Mouse (Mus musculus): ENCODE data around the gene Galp. TPM values are rescaled to one million over a fixed set of nuclear protein-coding genes. Genes with fewer than 3 reads are reported as not detected.
"Not testable (repeated sequence)": the region's sequence is repeated elsewhere in the genome, so short reads cannot be mapped to it uniquely, and the experiment has no call there.

Galp gene
- not detected for polyA plus RNA-seq (2017; shearing (Covaris generic))

DNA sequence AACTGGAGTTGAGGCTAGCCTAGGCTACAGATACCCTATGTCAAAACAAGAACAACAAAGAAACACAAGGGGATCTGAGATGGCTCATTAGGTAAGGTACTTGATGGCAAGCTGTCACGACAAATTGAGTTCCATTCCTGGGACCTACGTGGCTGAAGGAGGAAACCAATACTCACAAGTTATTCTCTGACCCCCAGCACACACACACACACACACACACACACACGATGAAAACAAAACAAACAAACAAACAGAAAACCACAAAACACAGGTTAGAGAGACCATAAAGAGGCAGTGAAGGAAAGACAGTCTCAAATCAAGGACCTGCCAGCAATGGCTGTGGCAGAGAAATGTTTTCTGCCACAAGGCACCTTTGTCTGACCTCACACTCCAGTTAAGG lies at the start of gene Galp:
Gene Galp, plus strand, starts transcription at position 301 of the 400 bp plus-strand sequence.
- ATAC-seq, result no peak

DNA sequence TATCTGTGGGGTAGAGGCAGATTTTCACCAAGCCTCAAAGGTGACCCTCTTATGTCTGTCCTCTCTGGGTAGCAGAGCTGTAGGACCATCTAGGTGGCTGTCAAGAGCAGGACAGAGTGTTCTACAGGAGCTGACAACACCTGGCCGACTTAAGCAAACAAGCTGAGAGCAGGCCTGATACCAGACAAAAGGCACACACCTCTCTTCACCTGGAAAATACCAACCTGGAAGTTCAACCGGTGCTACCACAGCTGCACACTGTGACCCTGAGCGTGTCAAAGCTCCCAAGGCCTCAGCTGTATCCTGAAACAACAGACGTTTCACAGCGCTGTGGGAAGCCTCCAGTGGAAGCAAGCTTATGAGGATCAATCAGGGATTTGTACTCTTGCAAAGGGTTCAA lies 49.2 kb upstream of the Galp start:
- no peak for ATAC-seq

DNA sequence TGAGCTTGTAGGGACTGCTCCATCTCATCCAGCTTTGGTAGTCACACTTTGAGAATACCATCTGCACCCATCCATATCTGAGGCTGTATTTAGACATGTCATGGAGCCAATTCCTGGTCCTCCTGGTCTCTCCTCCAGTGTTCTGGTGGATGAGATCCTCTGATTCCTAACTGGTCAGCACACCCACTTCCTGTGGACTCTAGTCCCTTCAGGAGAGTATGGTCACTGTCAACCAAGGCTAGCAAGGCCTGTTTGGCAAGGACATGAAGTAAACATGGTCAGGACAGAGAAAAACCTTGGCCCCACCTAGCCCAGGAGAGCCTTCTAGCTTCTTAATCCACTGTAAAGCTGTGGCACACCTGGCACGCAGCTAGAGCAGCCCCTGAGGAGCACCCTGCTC lies 45.6 kb upstream of the Galp start:
- ATAC-seq, result no peak

DNA sequence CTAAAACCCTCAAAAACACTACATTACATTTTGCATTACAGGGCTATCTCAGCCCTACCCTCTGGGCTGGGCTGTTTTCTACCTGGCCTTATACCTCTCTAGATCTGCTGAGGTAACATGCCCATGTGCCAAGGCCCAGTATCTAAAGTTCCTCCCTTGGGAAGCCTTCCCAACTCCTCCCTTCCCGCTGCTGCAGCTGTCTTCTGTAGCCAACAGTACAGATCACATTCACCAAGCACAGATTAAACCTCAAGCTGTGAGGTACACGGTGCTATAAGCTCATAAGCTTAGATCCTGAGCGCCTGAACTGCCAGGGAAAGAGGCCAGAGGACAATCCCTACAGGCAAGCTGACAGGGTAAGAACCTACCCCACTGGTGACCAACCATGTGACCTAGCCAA lies 44.9 kb upstream of the Galp start:
- no peak for ATAC-seq

DNA sequence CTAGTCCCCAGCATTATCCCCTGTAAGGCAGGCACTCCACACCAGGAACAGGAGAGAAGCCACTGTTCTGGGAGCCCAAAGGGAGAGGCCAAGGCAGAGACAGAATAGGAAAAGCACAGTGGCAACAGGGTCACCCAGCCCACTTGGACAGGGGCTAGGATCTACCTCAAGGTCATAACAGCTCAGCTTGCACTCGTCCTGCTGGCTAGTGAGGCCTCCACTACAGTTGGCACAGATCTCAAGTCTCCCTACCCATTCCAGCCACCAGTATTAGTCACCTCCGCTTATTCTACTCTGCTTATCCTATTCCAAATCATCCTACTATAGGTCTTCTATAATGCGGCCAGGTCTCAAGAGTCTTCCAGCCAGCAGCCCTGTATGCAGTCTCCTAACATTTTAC lies 43.8 kb upstream of the Galp start:
- ATAC-seq, result no peak

DNA sequence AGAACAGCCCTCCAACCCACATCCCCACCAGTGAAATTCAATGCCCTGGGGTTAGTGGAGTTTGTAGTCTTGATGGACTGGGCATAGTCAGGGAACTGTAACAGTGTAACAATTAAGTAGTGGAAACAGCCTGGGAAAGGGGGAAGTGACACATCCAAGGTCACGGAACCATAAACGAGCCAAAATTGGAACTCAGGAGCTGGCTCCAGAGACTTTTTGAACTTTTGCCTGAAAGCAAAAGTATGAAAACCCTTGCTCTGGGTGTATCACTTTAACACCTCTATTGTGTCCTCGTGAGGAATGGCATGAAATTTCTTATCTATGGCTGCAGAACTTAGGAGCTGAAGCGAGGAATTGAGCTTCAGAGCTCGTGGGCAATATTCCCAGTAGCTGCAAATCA lies 42.7 kb upstream of the Galp start:
- no peak for ATAC-seq

DNA sequence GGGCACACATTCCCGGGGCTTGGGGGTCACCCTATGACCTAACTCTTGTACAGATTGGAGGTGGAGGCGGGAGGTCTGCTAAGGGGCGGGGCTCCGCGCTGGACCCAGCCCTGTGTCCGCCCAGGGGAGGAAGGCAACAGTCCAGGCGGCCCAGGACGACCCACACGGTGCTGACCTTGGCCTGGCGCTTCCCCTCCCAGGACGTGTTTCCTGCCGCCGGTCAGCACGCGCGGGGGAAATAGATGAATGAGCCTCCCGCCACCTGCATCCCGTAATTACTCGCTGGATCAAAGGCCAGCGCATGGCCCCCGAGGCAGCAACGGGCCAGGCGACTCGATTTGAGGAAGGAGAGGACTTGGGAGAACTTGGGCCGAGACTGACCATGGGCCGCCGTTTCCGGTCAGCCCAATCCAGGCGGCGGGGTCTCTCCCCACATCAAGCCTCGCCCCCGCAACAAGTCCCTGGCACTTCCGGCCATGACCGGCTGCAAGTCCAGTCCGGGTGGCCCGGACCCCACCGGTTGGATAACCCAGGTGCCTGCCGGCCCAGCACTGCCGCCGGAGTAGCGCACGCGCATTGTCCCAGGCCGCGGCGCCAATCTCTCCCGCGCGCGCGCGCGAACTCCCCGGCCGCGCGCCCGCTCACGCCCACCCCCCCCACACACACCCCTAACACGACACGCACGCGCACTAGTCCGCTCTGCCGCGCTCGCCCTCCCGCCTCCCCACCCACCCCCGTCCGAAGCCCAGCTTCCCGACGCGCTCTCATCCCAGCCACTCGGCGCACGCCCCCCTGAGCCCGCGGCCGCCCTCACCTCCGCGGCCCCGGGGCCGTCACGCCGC lies 41.6 kb upstream of the Galp start:
- peak; percentile 40 for ATAC-seq

DNA sequence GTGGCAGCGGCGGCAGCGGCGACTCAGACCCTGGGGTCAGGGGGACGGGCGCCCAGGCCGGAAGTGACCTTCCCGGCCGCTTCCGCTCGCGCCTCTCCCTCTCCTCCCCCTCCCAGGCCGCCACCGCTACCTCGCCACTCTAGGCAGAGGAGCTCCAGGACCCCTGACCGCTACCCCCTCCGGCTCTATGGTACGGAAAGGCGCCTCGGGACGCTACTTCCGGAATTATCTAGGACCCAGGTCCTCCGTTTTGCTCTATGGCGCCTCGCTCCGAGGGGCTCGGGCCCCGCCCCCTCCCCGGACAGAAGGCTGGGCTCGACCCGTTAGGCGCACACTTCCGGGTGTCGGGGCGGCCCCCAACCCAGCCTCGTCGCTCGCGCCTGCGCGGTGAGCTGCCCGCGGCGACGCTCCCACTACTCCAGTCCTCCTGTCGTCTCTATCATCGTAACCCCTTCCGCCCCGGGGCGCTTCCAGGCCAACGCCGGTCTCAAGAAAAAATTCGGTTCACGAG lies 40.9 kb upstream of the Galp start, which contains the start of gene Zfp787:
Gene Zfp787, minus strand, starts transcription at position 97 of the 511 bp plus-strand sequence.
- peak; percentile 87 for ATAC-seq

DNA sequence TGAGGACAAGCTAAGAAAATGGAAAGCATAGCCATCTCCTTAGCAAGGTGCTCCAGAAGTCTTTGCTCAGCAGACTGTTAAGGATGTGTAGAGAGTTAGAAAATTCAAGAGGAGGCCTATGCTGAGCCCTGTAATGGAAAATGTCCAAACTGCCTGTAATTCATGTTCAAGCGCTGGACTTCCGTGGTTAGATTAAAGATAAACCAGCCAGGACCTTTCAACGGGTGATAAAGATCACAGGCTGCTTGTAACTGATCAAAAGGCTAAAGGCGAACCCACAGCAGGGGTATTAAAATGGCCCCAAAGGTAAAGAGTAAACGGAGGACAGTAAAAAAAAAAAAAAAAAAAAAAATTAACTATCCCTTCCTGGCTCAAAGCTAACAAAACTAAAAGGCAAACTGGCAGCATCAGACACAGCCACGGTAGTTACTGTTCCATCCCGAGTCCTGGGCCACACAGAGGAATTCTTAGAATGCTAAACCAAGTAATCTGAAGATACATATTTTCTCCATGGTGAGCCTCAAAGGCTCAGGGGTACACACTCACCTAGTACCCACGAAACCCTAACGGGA lies 39.9 kb upstream of the Galp start:
- ATAC-seq, result peak; percentile 2

DNA sequence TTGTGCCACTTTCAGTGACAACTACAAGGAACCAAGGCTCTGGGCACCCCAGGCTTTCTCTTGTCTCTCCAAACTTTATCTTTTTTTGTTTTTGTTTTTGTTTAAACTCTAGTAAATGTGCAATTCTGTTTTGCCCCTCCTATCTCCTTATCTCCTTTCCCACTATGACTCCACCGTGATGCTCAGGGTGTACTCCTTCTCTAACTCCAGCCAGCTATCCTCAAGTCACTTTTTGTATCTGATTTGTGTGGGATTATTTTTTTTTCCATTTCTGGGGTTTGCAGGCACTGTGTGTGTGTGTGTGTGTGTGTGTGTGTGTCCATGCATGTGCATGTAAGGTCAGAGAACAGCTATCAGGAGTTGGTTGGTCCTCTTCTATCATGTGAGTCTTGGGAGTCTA lies 39.4 kb upstream of the Galp start:
- ATAC-seq, result no peak

DNA sequence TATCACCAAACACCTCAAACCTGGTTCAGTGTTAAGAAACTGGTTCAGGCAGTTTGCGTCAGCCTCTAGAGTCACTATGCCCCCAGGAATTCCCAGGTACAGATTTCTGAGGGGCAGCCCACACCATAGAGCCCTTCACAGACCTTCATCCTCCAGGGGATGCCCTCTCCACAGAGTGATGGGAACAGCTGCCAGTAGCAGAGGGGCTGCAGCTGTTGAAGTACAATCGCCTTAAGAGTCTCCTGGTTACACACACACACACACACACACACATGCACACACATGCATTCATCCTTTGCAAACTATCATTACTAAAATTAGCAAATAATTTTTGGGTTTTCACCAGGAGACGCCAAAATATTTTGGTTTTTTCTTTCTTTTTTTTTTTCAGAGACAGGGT lies 37.3 kb upstream of the Galp start:
- no peak for ATAC-seq

DNA sequence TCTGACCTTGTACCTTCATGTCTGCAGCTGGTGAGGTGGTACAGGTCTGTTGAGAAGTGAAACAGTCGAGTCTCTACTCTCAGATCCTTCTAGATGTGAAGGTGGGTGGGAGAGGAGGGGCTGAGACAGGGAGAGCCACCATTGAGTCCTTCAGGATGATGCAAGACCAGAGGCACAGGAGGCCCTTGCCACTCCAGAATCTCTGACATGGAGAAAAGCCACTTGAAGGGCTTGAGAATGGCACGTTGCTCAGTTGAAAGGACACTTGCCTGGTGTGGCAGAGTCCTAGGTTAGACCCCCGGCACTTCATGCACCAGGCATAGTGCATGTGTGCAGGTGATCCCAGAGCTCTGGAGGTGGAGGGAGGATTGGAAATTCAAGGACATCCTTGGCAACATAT lies 35.3 kb upstream of the Galp start:
- ATAC-seq, result no peak

DNA sequence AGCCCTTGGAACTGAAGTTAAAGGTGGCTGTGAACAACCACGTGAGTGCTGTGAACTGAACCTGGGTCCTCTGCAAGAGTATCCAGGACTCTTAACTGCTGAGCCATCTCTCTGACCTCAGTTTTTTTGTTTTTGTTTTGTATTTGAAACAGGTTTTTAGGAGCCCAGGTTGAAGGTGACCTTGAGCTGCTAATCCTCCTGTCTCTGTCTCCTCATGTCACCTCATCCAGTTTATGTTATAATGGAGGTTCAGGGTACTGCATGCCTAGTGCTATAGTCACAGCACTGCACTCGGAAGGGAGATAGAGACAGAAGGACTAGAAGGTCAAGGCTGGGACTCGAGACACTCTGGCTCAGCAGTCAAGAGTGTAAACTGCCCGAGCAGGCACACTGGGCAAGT lies 34.7 kb upstream of the Galp start:
- ATAC-seq, result no peak

DNA sequence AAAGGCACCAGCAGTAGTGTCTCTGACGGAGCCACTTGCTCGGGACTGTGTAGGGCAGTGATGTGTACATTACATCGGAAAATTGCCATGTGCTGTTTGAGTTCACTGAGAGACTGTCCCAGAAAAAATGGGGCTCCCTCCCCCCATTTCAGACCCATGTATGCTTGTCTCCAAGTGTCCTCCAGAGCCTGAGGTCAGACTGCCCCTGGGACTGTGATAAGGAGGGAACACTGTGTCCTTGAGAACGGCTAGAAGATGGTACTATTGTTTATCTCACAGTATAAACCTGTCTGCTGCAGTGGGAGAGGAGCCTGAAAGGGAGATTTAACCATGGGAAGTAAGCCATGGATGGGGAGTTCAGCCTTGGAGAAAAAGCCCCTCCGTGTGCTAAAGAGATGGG lies 32.2 kb upstream of the Galp start:
- ATAC-seq, result no peak

DNA sequence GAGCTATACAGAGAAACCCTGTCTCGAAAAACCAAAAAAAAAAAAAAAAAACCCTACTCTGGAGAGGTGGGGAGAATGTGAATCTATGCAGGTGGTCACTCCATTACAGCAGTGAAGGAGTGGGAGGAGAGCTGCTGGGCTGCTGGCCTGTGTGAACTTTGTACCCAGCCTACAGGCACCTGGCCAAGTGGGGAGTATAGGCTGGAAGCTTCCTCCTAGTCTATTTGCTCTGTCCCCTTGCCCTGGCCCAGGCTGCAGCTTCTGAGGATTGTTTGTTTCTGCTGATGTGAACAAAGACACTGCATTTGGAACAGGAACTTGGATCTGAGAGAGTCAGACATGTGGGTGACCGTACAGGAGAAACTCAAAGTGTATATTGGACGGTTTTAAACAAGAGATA lies 27.5 kb upstream of the Galp start:
- no peak for ATAC-seq

DNA sequence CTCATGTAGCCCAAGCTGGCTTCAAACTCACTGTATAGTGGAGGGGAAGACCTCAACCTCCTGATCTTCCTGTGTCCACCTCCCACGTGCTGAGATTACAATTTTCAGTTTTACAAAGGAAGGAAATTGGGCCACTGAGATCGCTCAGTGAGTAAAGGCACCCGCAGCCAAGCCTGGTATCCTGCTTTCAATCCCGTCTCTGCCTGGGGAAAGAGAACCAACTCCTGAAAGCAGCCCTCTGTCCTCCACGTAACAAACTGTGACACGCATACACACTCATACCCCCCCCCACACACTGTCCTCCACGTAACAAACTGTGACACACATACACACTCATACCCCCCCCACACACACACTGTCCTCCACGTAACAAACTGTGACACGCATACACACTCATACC lies 26.5 kb upstream of the Galp start:
- no peak for ATAC-seq

DNA sequence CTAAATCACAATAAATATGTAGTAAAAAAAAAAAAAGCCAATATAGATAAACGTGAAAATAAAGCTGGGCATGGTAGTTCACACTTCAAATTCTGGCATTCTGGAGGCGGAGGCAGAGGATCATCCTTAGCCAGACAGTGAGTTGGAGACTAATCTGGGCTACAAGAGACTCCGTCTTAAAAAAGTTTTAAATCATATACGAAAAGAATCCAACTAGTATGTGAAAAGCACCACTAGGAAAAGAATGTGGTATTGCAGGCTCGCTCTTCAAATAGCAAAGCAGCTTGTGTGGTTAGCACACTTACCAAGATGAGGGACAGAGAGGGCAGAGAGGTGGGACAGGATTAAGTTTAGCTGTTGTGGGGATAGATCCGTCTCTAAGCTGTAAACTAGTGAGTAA lies 26.0 kb upstream of the Galp start:
- ATAC-seq, result no peak

DNA sequence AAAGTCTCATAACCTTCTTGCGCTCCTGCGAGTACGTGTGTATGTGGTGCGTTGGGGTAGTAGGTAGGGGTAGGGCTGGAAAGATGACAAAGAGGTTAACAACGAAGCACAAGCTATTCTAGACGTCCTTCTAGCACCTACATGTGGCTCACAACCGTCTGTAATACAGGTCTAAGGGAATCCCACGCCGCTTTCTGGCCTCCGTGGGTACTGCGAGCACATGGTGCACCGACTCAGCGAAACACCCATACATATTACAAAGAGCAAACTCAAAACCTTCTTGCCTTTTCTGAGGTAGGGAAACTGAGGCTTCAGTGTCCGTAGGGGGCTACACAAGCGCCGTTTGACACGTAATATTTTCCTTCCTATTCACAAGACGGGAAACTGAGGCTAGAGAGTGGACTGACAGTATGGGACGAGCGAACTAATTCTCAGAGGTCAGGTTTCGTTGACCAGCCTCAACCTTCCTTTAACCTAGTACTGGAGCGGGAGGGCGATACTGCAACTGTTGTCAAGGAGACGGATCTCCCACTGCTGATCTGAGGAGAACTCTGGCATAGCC lies 25.4 kb upstream of the Galp start:
- ATAC-seq, result peak; percentile 69

DNA sequence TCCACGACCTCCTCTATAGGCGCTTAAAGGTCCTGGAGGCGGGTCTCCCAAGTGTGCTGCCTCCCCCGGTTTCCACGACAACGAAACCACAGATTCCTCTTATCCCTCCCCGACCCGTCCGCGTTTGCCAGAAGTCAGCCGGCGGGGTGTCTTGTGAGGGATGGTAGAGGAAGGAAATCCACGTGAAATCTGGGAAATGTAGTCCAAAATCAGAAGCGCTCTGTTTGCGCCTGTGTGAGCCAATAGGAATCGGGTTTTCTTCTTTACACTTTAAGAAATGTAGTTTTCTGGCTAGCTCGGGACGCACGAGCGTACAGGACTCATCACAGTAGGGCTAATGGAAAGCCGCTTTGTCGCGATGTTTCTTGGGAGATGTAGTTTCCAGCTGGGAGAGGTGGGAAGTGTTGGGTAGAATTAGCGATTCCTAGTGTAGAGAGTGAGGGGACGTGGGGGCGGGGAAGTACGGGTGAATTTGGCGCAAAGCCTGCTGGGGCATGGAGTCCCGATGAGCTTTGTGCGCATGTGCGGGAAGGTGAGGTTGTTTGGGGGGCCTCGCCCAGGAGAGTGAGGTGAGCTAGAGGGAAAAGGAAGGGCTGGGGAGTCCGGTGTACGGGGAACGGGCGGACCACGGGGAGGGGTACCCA lies 24.8 kb upstream of the Galp start, which contains the start of gene Zfp444:
Gene Zfp444, plus strand, starts transcription at position 221 of the 644 bp plus-strand sequence.
- ATAC-seq, result peak; percentile 85

DNA sequence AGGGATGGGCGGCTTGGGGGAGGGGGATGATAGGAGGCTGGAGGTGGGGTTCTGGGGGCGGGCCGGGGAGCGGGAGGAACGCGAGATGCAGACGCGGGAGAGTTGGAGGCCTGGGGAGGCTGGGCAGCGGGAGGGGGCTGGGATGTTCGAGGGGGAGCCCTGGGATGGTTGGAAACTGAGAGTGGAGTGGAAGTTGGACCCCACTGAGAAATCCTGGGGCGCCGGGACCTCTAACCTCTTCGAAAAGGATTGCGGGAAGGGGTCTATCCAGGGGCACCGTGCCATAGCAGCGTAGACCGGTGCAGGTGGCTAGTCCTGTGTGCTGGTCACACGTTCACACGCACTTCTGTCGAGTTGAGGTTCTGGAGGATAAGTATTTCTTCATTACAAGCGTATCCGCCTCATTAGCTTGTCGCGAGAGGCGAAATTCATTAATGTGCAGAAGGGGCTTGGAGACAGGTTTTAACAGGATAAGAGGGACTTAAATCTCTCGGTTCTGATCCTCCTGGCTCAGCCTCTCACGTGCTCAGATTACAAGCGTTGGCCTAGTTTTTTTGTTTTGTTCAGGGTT lies 24.1 kb upstream of the Galp start:
- no peak for ATAC-seq

DNA sequence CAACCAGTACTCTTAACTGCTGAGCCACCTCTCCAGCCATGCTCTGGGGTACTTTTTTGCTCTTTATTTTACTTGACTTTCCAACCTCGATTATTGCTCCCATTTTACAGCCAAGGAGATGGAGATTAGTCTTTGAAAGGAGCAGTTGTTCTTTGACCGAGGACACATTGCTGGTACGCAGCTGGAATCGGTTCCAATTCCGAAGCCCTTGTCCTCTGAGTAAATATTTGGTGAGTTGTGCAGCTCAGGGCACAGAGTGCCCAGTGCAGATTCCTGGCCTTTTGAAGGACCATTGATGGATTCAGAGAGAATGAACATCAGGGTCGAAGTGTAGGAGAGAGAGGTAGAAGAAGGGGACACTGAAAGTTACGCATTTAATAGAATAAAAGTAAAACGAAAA lies 23.0 kb upstream of the Galp start:
- ATAC-seq, result no peak

DNA sequence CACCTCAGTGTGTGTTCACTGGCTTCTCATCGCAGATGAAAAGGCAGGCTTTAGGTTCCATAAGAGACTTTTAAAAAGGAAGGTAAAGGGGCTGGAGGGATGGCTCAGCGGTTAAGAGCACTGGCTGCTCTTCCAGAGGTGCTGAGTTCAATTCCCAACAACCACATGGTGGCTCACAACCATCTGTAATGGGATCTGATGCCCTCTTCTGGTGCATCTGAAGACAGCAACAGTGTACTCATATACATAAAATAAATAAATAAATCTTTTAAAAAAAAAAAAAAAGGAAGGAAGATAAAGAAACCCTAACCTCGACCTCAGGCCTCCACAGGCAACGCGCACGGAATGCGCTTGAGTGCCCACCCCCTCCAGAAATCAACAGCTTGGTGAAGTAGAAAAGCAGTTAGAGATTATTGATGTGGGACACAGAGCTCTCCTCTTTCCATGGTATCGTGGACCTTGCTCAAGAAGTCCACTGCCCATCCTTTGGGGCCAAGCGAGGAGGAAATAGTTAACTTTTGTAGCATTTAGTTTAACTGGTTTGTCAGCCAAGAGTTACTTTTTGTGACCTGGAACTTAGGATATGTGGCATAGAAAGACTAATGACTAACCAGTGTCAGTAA lies 22.4 kb upstream of the Galp start:
- ATAC-seq, result not testable (repeated sequence)
